Mouse (Mus musculus) lung, adult 18-20 months (tissue): Measurements from ENCODE around the gene Naa25.

Experiments used
- DNase-seq, 2 experiments: peaks; one replicate each; pipeline ENCODE4 v3.0.0; 2022; ENCODE audit warnings: mixed read lengths in 2 of 2

The Naa25 gene

GRCm38 (mm10) chr5:121393402-121393801 lies 4.3 kb upstream of the Naa25 start:
- DNase-seq, result no peak

GRCm38 (mm10) chr5:121395621-121396020 lies 2.1 kb upstream of the Naa25 start:
- no peak for DNase-seq

GRCm38 (mm10) chr5:121398146-121398964 lies 619 bp downstream of the Naa25 start:
- DNase-seq, result no peak

DNA sequence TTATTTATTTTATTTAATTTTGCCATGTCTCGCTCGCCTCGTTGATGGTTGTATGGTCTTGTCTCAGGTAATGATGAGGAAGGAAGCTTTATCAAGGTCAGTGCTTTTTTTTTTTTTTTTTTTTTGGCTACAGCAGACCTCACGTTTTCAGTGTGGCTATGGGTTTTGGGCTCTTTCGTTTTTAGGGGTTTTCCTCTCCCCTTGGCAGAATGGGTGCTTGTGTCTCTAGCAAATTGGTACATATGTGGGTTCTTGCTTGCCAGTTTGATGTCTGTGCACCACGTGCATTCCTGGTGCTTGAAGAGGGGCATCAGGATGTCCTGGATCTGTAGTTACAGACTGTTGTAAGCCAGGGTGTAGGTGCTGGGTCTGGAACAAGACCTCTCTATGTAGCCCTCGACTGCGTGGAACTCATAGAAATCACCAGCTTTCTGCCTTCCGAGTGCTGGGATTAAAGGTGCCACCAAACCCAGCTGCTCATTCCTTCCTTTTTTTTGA lies 1.3 kb downstream of the Naa25 start:
- no peak for DNase-seq

DNA sequence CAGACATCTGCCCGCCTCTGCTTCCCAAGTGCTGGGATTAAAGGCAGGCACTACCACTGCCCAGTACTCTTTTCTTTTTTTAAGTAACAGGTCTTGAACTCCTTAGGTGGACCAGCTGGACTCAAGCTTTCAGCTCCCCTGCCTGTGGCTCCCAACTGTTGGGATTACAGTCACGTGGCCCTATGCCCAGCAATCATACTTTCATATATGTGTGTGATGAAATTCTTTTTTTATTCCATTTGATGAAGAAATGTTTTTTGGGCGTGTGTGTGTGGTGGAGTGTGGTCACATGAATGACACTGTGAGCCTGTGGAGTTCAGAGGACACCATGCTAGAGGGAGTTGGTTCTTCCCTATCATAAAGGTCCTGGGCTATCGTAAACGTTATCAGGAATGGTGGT lies 1.8 kb downstream of the Naa25 start:
- no peak for DNase-seq

DNA sequence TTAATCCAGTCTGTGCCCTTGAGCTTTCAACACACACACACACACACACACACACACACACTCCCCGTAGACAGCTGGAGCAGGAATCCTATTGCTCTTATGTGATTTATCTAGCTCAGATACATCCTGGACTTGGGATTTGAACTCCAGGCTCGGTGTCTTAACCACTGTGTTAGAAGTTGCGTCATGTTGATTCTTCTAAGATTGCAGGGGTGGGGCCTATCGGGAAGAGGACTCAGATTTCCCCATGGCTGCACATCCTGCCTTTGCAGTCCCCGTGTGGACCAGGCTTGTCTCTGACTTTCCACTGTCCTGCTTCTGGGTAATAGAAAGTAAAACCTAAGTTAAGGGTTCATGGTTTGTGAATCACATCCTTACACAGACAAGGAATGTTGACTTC lies 2.3 kb downstream of the Naa25 start:
- DNase-seq, result no peak

DNA sequence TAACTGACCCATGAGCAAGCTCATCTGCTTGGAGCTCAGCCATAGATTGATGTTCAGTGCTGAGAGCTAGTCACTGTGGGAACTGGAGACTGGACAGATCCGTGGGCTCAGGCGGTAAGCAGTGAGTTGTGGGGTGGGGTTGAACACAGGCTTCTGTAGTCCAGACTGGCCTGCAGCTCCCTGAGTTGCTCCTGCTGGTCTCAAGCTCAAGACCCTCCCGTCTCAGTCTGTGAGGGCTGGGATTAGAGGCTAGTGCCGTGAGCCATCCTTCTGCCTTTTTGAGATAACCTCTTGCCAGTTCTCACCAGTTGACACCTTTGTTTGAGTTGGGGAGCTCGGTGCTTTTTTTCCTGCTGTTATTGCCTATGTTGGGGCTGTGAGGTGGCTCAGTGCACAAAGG lies 3.1 kb downstream of the Naa25 start:
- no peak for DNase-seq

- no peak for DNase-seq
Observed at GRCm38 (mm10) chr5:121407856-121408255, 10.1 kb downstream of the Naa25 start.

DNA sequence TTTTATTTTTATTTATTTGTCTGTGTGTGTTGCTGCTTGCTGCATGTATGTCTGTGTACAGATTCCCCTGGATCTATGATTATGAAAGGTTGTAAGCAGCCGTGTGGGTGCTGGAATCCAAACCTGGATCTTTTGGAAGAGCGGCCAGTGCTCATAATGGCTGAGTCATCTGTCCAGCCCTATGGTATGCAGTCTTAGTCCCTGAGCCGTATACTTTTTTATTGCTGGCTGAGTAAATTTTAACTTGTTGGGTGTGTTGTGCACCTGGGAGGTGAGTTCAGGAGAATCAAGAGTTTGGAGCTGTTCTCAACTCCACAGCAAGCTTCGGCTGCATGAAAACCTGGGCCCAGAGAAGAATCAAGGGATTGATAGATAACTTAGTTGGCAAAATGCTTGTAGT lies 13.2 kb downstream of the Naa25 start:
- no peak for DNase-seq

DNA sequence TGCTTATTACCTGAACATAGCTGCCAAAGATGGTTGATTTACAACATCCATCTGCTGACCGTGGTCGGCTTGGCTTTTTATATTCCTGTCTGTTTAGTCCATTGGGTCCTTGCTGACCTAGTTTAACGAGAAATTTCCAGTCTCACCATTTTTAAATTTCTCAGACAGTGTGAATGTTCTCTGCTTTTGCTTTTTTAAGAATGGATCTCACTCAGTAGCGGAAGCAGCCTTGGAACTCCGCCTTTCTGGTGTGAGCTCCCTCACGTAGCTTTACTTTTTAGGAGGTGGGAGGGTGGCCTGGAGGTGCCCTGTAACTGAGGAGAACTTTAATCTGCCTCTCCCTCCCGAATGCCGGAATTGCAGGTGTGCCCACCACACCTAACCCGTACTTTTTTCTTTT lies 23.0 kb downstream of the Naa25 start:
- DNase-seq, result no peak

DNA sequence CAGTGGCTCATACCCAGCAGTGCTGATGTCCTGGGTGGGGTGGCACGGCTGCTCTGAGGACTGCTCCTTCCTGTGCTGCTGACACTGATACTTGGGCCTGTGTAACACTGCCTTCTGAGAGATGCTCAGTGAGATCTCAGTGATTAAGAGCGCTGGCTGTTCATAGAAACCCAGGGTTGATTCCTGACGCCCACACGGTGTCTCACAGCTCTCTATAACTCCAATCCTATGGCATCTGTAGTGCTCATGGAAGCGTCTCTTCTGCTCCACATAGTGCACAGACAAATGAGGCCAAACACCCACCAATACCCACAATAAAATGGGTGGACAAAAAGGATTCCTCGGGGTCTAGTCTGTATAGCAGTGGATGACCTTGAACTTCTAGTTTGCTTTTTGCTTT lies 25.1 kb downstream of the Naa25 start:
- no peak for DNase-seq

DNA sequence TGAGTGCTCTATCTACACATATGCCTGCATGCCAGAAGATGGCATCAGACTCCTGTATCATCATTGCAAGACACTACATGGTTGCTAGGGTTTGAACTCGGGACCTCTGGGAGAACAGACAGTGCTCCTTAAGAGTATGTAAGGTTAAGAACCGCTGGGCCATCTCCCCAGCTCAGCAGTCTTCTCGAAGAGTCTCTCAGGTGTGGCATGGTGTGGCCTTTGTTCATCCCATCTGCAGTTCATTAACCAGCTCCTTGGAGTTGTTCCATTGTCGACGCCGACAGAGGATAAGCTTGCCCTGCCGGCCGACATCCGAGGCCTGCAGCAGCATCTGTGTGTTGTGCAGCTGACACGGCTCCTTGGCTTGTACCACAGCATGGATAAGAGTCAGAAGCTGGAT lies 25.6 kb downstream of the Naa25 start:
- no peak for DNase-seq

DNA sequence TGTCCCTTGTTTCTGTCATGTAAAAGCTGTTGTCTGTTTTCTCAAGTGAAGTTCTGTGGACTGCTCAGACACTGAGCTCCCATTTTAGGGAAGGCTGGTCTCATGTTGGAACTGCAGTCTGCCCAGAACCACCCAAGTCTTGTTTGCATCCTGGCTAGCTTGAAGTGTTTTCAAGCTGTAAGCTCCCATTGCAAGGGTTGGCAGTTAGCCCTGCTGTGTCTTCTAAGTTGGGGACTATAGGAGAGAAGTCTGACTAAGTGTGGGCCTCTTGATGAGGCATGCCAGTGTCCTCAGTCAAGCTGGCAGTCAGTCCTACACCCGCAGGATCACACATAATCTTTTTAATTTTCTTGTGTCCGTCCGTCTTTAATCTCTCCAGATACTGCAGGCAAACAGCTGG lies 31.2 kb downstream of the Naa25 start:
- DNase-seq, result no peak

GRCm38 (mm10) chr5:121438131-121438530 lies 40.4 kb downstream of the Naa25 start:
- DNase-seq, result no peak

DNA sequence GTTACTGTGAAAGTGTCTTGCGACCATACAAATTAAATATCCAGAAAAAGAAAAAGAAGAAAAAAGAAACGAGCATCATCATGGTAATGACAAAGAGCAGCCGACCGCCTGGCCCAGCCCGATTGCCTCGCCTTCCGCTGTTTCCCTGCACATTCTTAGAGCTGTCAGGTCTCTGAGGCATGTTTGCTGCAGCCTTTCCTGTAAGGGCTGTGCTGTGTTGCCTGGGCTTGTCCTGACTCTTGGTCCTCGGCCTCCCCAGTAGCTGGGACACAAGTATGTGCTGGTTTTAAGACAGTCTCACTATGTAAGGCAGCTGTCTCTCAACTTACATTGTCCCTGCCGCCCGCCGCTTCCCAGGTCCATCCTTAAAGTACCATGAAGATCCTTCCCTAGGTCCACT lies 41.0 kb downstream of the Naa25 start:
- no peak for DNase-seq

DNA sequence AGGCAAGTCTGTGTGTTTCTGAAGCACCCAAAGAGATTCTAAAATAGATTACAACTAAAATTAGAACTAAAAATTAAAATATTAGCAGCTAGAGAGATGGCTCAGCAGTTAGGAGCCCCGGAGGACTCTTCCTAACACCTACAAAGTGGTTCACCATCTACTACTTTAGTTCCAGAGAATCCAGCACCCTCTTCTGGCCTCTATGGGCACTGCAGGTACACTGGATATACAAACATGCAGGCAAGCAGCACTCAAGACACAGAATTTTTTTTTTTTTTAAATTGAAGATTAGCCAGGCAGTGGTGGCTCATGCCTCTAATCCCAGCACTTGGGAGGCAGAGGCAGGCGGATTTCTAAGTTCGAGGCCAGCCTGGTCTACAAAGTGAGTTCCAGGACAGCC lies 45.8 kb downstream of the Naa25 start:
- DNase-seq, result peak in 1 of 2 experiments; percentile 23

GRCm38 (mm10) chr5:121444870-121445269 lies 47.1 kb downstream of the Naa25 start:
- no peak for DNase-seq

- no peak for DNase-seq
Observed at GRCm38 (mm10) chr5:121448450-121448849, 50.7 kb downstream of the Naa25 start.

DNA sequence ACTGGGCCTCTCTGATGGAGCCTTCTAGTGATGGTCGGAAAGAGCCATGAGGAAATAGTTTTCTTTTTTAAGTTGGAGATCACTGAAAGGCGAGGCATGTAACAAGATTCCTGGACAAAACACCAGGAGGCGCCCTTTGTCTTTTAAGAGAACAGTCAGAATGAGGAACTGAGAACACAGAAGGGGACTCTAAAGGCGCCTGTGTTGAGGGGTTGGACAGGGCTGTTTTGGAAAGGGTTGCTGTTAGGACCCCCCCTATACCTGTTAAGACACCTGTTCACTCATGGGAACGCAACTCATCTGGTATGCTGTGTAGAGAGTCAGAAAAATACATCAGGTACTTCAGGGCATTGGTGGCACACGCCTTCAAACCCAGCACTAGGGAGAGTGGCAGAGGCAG lies 52.2 kb downstream of the Naa25 start:
- DNase-seq, result peak; percentile 48 to 66

DNA sequence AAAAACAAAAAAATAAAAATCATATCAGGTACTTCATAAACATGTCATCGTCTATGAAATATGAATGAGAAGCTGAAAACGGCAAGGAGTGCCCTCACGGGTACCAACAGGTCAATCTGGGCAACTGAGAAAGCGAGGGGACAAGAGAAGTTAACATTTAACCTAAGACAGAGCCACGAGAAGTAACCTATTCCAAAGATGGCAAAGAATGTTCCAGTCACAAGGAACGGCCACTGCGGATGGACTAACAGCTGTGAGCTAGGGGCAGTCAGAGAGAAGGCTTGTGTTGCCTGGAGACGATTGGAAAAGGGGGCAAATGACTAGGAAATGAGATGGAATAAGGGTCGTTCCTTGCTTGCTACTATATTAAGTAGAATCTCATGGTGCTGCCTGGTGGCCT lies 52.7 kb downstream of the Naa25 start:
- no peak for DNase-seq

DNA sequence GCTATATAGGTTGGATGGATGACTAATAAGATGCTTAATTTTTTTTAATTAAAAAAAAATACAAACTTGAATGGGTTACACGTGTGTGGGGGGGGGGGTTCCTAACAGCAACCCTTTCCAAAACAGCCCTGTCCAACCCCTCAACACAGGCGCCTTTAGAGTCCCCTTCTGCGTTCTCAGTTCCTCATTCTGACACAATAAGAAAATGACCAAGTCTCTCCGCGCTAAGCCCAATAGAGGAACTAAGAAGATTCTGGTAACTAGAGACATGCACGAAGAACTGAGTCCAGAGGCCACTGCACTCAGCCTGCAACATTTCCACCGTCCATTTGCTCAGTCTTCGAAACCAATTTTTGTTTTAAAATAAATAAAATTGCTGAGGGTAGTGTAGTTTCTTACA lies 53.5 kb downstream of the Naa25 start:
- DNase-seq, result peak; percentile 18 to 22

- DNase-seq, result peak; percentile 38 to 41
Observed at GRCm38 (mm10) chr5:121451644-121452025, 53.9 kb downstream of the Naa25 start, which contains the start of gene Tmem116. Tmem116 (plus strand) TSS chr5:121451893.

DNA sequence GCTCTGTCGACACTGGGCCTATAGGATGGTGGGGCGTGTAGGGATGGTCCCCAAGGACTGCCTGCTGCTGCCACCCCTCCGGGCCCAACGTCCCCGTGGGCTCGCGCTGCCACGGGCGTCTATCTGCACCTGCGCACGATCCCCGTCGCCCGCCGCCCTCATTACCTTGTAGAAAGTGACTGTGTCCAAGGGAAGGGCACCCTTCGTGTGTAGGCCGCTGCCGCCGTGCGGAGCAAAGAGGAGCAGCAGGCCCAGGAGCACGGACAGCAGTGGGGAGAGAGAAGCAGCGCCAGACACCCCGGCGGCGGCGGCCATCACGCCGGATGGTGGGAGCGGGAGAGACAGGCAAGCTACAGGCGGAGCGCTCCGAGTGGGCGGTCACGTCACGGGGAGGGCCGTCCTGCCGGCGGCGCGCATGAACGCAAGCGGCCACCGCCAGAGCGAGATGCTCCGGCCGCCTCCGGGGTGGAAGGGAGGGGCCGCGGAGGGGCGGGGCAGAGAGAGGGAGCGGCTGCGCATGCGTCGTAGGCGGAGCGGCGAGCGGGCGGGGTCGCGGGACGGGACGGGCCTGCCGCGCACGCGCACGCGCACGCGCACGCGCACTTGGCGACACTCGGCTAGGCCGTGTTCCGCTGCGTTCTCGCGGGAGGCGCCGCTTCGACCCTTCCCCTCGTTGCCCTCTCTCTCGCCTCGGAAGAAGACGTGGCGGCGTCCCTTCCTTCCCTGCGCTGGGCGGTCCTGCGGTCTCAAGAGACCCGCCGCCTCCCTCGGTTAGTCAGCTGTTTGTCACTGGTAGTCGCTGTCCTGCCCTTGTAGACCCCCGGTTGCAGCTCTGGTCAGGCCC lies 54.5 kb downstream of the Naa25 start, which contains the start of gene Erp29:
TSS of gene Erp29 (minus strand) at position 481 of the 844 bp plus-strand sequence.
- peak; percentile 97 to 98 for DNase-seq

DNA sequence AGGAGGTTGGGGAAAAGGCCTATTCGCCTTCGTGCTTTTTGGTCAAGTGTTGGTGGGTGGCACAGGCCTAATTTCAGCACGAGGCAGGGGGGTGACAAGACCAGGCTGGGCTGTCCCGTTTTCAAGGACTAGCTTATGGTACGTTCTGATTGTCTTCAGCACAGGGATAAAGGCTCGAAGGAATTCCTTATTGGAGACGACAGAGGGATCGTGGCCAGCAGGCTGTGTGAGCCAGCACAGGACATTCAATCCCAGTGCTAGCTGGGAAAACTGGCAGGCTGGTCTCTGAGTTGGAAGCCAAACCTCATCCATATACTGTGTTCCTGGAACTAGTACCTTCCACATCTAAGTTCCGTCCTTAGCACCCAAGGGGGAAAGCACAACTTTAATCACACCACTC lies 55.2 kb downstream of the Naa25 start:
- no peak for DNase-seq
